Mouse (Mus musculus): ENCODE measurements around the gene Hoxc8.

Hoxc8 gene

DNA sequence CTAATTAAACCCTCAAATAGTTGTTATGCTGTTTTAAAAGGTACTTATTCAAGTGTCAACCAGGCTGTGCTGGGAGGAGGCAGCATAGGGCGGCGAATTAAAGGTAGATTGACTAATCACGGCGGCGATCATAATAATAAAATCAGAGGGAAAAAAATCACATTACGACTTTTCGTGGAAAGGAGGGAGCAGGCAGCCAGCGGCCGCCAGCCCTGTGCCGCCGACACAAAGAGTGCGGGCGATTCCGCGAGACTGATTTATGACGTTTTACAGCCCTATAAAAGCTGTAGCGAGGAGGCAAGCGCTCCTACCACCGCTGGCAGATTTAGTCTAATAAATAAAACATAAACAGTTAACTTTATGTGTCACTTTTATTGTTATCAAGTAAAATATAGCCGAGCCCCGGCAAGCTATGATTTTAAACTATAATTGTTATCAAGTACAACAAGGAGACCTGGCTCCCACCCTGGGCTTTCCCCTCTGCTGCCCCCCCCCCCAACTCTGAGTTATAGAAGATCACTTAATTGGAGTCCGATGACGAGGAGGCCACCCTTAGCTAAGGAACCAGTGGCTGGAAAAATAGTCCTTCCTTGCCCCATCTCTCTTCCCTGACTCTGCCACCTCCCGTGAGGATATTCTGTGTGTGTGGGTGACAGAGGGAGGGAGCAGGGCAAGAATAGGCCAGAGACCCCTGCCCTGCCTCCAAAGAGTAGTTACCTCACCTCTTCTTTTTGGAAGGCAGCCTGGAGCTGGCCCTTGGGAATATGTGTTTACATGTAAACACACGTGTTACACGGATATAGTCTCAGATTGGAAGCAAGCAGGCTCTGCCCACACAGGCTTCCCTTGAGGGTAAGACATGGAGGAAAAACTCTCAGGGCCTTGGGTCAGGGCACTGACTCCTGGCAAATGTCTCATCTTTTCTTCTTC, 42.5 kb downstream of the Hoxc8 start:
- DNase-seq (ENCODE audit: low read depth, low spot score) = no peak

GRCm38 (mm10) chr15:103034043-103034806, 43.8 kb downstream of the Hoxc8 start:
- DNase-seq (ENCODE audit: low read depth, low spot score) = peak; percentile 60

GRCm38 (mm10) chr15:103034807-103035547, 44.6 kb downstream of the Hoxc8 start:
- DNase-seq (ENCODE audit: low read depth, low spot score) = peak; percentile 48

DNA sequence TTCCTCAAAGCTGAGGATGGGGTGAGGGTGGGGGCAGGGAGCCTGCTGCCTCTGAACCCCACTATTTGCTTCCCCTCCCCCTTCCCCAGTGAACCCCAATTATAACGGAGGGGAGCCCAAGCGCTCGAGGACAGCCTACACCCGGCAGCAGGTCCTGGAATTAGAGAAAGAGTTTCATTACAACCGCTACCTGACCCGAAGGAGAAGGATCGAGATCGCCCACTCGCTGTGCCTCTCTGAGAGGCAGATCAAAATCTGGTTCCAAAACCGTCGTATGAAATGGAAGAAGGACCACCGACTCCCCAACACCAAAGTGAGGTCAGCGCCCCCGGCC, 45.1 kb downstream of the Hoxc8 start:
- DNase-seq (ENCODE audit: low read depth, low spot score) = no peak

GRCm38 (mm10) chr15:103037579-103037978, 47.2 kb downstream of the Hoxc8 start:
- DNase-seq (ENCODE audit: low read depth, low spot score) = no peak

DNA sequence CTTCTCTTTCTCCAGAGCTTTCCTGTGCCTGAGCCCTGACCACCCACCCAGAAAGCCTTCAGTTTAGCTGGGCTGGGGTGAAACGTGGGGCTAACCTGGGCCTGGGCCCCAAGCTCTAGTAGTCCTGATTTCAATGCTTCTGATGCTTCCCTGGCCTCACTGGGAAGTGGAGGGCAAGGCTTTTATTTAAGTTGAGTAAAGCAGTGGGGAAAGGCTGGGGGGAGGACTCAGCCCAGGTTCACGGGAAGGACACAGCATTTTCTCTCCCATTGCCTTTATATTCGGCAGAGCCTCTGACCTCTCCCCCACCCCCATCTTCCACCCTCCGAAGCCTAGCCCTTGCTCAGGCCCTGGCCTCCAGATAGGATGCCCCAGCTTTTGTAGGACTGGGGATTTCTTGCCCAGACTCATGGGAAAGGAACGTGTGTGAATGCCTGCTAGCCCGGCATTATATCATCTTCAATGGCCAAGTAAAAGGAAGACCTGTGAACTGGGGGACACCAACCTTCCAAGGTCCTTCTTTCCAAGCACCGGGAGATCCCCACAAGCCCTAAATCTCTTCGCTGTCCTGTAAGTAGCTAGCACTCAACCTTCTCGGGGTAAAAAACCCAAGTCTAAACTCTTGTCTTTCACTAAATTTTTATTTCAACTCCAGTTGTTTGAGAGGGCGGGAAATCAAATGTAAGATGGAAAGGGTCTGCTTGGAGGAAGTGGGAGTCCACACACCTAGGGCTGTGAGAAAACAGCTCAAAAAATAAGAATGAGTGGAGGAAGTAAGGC, 48.5 kb downstream of the Hoxc8 start:
- DNase-seq (ENCODE audit: low read depth, low spot score) = no peak

DNA sequence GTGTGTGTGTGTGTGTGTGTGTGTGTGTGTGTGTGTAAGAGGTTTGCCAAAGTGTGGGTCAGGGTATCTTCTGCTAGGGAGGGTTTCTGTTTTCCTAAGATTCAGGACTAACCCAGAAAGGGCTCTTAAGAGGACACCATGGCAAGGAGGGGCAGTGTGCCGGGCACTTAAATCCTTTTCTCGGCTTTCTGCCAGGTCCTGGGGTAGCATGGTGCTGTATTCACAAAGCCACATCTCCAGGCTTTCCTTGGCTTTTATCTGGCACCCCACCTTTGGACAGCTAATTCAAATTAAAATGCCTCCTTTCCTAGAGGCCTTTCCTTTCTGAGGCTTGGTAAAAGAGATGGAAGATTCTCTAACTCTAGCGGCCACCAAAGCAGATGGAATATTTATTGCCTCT, 49.2 kb downstream of the Hoxc8 start:
- DNase-seq (ENCODE audit: low read depth, low spot score) = no peak

DNA sequence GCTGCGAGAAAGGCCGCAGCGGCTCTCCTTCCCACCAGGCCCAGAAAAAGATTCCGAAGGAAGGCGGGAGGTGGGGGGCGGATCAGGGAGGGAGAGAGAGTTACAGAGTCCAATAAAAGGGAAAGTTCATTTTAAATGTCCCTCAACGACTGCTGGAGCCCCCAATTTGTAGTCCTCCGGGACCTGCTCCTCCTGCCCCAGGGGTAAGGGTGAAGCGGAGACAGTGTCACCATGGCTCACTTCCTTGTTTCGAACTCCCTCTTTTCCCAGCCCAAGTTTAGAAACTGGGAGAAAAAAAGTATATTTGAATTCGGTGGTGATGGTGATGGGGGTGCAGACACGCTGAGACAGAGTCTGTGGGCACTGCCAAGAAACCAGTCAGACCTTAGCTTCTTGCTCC, 50.2 kb downstream of the Hoxc8 start:
- no peak for DNase-seq (ENCODE audit: low read depth, low spot score)

DNA sequence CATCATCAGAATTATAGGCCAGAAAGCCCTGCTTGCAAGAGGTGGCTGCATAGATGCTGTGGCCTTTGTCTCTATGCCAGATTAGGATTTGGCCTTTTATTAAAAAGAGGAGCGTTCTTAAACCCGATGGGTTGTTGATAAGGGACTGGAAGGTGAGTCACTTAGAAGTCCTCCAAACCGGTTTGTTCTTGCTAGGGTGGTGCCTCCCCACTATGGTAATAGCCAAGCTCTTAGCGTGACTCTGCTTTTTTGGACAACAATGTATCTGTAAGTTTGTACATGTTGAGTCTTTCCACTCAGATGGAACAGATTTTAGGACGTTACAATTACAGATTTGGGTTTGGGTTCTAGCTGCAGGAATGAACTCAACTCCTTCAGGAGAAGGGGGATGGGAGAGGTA, 51.2 kb downstream of the Hoxc8 start:
- DNase-seq (ENCODE audit: low read depth, low spot score) = peak; percentile 50

- DNase-seq (ENCODE audit: low read depth, low spot score) = no peak
Measured at GRCm38 (mm10) chr15:103042209-103042608, 51.8 kb downstream of the Hoxc8 start.

Measured in R1 (cell line).